Mouse (Mus musculus) myocyte (in vitro differentiated cells): ENCODE results near the gene Gsto1.

ENCODE experiments used
- CEBPB ChIP-seq: IDR thresholded peaks from 2 replicates; pipeline ENCODE4 v1.6.1; 2011; ENCODE audit warnings: mild to moderate bottlenecking, moderate library complexity; ENCODE audit not compliant: poor library complexity, insufficient read depth, severe bottlenecking
- E2F4 ChIP-seq: IDR thresholded peaks from one replicate; pipeline ENCODE4 v1.6.1; 2011; ENCODE audit warnings: mild to moderate bottlenecking, control low read depth, moderate library complexity; ENCODE audit not compliant: insufficient read depth
- MAX ChIP-seq: IDR thresholded peaks from one replicate; pipeline ENCODE4 v1.6.1; 2011; ENCODE audit warnings: low read depth, mild to moderate bottlenecking, control low read depth
- MYOD1 ChIP-seq, 3 experiments: IDR thresholded peaks; one replicate each; pipeline ENCODE4 v1.6.1; 2011; ENCODE audit warnings: control low read depth in 2 of 3, low read depth in 2 of 3, mild to moderate bottlenecking in 2 of 3, moderate library complexity in 1 of 3; ENCODE audit not compliant: insufficient read length in 2 of 3, control insufficient read depth in 1 of 3
- MYOG ChIP-seq, 3 experiments: IDR thresholded peaks; one replicate each; pipeline ENCODE4 v1.6.1; 2011; ENCODE audit warnings: control low read depth in 2 of 3, low read depth in 2 of 3, mild to moderate bottlenecking in 2 of 3; ENCODE audit not compliant: insufficient read length in 2 of 3, control insufficient read depth in 1 of 3, insufficient read depth in 1 of 3
- POLR2A ChIP-seq: IDR thresholded peaks from one replicate; pipeline ENCODE4 v1.6.1; 2011; ENCODE audit warnings: low read depth, mild to moderate bottlenecking, control low read depth, moderate library complexity; ENCODE audit not compliant: insufficient read length
- POLR2AphosphoS2 ChIP-seq: IDR thresholded peaks from one replicate; pipeline ENCODE4 v1.6.1; 2011; ENCODE audit warnings: low read depth, control low read depth; ENCODE audit not compliant: insufficient read length
- REST ChIP-seq: IDR thresholded peaks from one replicate; pipeline ENCODE4 v1.6.1; 2011; ENCODE audit warnings: mild to moderate bottlenecking, control low read depth, moderate library complexity; ENCODE audit not compliant: insufficient read depth, insufficient read length
- SRF ChIP-seq: IDR thresholded peaks from one replicate; pipeline ENCODE4 v1.6.1; 2011; ENCODE audit warnings: low read depth; ENCODE audit not compliant: control insufficient read depth, insufficient read length
- TCF12 ChIP-seq: IDR thresholded peaks from one replicate; pipeline ENCODE4 v1.6.1; 2011; ENCODE audit warnings: mild to moderate bottlenecking, control low read depth; ENCODE audit not compliant: poor library complexity, insufficient read depth, severe bottlenecking
- TCF3 ChIP-seq: IDR thresholded peaks from one replicate; pipeline ENCODE4 v1.6.1; 2011; ENCODE audit warnings: low read depth, control low read depth; ENCODE audit not compliant: insufficient read length
- USF1 ChIP-seq: IDR thresholded peaks from one replicate; pipeline ENCODE4 v1.6.1; 2011; ENCODE audit warnings: low read depth, mild to moderate bottlenecking, control low read depth, moderate library complexity

- no peak for TF ChIP-seq MYOG (IDR thresholded peaks at IDR 0.05; ENCODE audit: control insufficient read depth in 1 of 3, insufficient read depth in 1 of 3, insufficient read length in 2 of 3, low read depth in 2 of 3)
- TF ChIP-seq TCF12, result no peak
- no peak for TF ChIP-seq E2F4
- no peak for TF ChIP-seq POLR2A
- TF ChIP-seq USF1, result no peak
- no peak for TF ChIP-seq CEBPB
- no peak for TF ChIP-seq MYOD1 (IDR thresholded peaks at IDR 0.05; ENCODE audit: control insufficient read depth in 1 of 3, insufficient read length in 2 of 3, low read depth in 2 of 3)
- TF ChIP-seq POLR2AphosphoS2, result no peak
- TF ChIP-seq MAX, result no peak
- TF ChIP-seq TCF3, result no peak
- no peak for TF ChIP-seq REST
- no peak for TF ChIP-seq SRF
These were observed 45.8 kb downstream of the Gsto1 start for GRCm38 (mm10) chr19:47900558-47900957.
